Mouse (Mus musculus): Measurements from ENCODE around the gene Pxn.

The Pxn gene

DNA sequence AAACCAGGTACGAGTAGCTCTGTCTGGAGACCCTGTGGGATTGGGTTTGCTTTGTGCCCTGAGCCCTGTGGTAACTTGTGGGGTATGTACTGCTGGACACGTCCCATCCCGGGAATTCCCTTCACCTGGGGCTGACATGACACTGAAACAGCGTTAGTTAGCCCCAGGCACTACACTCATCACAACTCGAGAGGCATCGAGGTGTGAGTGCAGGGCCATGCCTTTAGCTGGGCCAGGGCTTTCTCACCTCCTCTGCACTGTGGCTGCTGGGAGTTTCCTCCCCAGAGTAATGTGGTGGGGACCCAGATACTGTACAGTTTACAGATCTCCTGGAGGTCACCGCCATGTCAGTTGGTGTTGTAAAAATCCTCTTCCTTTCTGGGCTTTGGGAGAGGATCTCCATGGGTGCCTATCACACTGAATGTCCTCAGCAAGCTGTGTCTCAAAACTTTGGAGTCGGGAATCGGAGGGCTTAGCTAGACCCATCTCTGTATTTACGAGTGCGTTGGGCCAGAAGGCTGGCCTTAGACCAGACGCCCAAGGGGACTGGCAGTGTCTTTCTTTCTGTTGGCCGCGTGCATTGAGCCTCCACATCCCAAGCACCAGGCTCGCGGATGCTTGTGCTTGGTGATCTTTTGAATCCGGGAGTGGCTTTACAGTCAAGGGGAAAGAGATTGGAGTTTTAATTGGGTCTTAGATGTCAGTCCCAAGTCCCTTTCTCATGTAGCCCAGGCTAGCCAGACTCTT is 20.2 kb downstream of the Pxn start:
- DNase-seq (ENCODE audit: low spot score in 2 of 2) = no peak

DNA sequence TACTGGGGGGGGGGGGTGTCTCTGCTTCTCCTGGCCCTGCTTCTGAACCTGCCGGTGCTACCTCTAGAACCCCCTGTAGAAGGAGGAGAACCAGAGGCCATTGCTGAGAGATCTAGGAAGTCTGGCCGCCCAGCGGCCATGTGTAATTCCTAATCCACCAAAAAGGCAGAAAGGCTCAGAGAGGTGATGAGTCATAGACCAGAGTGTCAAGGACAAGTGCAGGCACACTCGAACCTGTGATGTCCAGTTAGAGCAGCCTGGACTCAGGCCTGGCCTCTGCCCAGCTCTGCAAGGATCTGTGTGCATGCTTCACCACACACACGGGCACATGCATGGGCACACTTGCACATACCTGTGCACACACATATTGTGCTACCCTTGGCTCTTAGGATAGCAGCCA is 21.7 kb downstream of the Pxn start:
- DNase-seq (ENCODE audit: low spot score in 2 of 2) = no peak

- no peak for DNase-seq (ENCODE audit: low spot score in 2 of 2)
Measured at GRCm38 (mm10) chr5:115529364-115529741, 22.9 kb downstream of the Pxn start.

GRCm38 (mm10) chr5:115529742-115530446 is 23.4 kb downstream of the Pxn start:
- no peak for DNase-seq (ENCODE audit: low spot score in 2 of 2)

- DNase-seq (ENCODE audit: low spot score in 2 of 2) = no peak
Measured at GRCm38 (mm10) chr5:115530447-115530809, 24.0 kb downstream of the Pxn start.

DNA sequence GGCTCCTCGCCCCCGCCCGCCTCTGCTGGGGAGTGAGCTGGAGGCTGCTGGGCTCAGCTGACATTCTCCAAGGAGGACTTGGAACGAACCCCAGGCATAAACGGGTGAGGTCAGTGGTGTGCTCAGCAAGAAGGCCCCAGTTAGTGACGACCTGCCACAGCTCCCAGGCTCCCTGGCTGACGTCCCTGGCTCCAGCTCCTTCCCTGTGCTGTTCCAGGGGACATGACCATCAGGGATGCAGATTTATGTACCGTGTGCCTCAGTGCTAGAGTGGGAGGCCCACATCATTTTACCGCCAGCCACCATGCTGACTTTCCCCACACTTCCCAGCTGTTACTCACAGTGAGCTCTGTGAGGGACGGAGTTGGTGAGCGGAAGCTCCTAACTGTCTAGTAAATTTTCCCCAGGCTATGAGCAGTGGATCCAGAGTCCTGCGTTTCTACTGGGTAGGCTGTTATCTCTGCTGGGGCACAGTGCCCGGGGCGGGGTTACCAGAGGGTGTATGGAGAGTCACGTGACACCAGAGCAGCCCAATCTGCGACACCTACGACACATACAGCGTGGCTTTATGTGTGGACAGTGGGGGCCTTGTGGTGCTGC is 25.3 kb downstream of the Pxn start:
- DNase-seq (ENCODE audit: low spot score in 2 of 2) = no peak

- DNase-seq (ENCODE audit: low spot score in 2 of 2) = no peak
Measured at GRCm38 (mm10) chr5:115534290-115534731, 27.8 kb downstream of the Pxn start.

DNA sequence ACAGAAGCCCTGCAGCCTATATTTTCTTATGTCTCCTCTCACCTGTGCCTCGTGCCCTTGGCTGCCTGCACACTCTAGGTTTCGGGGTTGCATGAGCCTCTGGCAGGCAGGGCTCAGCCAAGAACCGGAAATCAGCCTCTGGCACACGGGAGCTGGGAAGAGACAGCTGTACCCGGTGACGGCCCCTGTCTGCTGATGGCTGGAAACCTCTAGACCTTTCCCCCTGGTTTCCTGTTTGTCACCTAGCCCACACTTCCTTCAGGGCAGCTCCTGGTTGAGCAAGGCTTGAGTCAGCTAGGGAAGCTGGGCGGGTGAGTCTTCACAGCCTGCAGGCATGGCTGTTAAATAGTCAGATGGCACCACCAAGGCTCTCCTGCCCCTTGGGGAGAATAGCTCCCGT is 28.4 kb downstream of the Pxn start:
- no peak for DNase-seq (ENCODE audit: low spot score in 2 of 2)

DNA sequence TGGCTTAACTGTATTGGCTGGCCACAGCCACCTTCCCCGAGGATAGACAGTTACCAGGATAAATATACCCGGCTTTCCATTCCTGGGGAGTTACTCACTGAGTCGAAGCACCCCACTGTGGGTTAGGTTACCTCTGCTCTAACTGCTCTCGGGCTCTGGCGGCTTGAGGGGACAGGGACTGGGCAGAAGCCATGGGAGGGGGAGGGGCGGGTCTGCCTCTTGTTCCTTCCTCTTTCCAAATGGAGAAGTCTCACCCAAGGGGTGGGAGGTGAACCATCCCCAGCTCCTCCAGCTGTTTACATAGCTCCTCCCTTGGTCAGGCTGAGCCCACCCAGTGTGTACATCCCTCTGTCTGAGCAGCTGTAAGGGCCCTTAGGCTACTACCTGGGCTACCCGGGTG is 29.2 kb downstream of the Pxn start:
- DNase-seq (ENCODE audit: low spot score in 2 of 2) = no peak

- DNase-seq (ENCODE audit: low spot score in 2 of 2) = no peak
Measured at GRCm38 (mm10) chr5:115538017-115538692, 31.7 kb downstream of the Pxn start.

DNA sequence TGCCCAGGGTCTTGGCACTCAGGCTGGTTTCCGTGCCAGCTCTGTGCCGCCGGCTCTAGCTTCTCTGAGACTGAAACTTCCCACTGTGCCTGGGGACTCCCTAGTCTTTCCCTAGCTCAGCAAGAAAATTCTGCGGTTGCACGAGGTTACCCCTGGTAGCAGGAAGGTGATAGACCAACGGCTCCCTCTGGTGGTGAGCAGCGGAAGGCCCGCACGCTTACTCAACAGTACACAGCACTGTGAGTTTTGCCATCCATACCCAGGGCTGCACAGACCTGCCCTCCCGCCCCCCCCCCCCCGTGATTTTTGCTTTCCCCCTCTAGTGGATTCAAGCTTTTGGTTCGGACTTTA is 32.2 kb downstream of the Pxn start:
- DNase-seq (ENCODE audit: low spot score in 2 of 2) = peak; percentile 81 to 92

DNA sequence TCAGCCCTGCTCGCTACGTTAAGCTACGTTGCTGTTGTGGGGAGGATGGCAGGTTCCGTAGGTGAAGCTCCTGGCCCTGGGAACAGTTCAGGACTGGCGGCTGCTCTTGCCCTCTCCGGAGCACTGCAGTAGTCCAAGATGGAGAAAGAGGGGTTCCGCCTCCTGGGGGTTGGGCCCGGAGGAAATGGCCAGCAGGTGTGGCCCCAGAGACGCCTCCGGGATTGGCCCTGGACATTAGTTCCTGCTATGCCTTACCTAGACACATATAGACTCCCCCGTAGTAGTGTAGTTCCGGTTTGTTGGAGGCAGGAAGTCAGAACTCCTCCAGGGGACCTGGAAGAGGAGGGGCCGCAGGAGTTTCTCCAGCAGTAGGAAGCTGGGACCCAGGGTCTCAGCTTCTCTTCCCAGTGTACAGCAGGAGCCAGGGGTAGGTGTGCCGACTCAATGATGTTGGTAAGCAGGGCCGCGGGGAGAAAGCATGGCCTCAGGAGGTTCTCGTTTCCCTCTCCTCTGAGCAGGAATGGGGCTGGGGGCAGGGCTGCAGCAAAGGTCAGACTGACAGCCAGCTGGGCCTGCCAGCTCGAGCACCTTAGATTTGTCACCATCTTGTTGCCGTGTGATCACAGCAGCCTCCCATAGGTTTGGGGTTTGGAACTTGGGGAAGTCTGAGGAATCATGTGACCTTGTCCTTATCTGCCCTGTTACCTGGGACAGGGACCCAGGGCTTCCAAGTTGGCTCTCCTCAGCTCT is 36.3 kb downstream of the Pxn start:
- DNase-seq (ENCODE audit: low spot score in 2 of 2) = no peak

GRCm38 (mm10) chr5:115543509-115544253 is 37.2 kb downstream of the Pxn start:
- peak in 1 of 2 experiments; percentile 51 for DNase-seq (ENCODE audit: low spot score in 2 of 2)

DNA sequence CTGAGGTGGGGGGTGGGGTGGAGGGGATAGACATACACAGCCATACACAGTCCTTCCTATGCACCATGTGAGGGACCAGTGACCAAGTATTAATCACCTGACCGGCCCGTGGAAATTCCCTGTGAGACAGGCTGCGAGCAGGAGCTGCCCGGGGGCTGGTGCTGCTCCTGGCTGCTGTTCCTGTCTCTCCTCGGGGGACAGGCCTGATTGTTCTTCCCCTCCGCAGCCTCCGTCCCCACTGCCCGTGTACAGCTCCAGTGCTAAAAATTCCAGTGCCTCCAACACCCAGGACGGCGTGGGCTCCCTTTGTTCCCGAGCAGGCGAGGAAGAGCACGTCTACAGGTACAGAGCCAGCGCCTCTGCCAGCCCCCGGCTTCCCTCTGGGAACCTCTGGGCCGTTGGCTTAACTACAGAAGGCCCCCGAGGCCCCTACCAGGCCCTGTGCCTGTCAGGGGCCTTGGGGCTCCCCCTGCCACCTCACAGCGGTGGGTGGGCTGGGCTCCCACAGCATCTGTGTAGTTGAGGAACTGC is 38.2 kb downstream of the Pxn start:
- DNase-seq (ENCODE audit: low spot score in 2 of 2) = no peak

DNA sequence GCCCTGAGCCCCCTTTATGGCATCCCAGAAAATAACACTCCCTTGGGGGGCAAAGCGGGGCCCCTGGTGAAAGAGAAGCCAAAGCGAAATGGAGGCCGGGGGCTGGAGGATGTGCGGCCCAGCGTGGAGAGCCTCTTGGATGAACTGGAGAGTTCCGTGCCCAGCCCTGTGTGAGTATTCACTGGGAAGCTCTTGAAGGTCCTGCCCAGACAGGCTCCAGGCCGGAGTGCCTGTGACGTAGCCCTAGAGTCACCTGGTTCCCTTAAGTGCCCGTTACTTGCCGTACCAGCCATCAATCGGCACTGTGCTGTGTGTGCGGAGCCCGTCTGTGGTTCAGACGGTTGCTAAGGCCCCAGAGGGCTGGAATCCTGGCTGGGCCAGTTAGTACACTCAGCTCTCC is 39.2 kb downstream of the Pxn start:
- DNase-seq (ENCODE audit: low spot score in 2 of 2) = no peak

DNA sequence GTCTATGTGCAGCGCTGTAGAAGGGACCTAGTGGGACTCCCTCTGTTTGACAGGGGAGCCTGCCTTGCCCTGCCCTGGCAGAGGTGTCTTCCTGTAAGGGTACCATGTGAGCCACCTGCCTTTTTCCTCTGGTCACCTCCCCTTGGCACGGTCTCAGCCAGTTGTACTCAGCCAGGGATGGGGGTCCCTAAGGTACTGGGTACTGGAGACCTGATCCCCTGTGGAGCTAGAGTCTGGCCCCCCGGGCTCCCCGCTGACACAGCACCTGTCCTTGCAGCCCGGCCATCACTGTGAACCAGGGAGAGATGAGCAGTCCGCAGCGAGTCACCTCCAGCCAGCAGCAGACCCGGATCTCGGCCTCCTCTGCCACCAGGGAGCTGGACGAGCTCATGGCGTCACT is 40.1 kb downstream of the Pxn start:
- DNase-seq (ENCODE audit: low spot score in 2 of 2) = no peak

GRCm38 (mm10) chr5:115547014-115547413 is 40.5 kb downstream of the Pxn start:
- DNase-seq (ENCODE audit: low spot score in 2 of 2) = no peak

- no peak for DNase-seq (ENCODE audit: low spot score in 2 of 2)
Measured at GRCm38 (mm10) chr5:115547421-115547820, 40.9 kb downstream of the Pxn start.

DNA sequence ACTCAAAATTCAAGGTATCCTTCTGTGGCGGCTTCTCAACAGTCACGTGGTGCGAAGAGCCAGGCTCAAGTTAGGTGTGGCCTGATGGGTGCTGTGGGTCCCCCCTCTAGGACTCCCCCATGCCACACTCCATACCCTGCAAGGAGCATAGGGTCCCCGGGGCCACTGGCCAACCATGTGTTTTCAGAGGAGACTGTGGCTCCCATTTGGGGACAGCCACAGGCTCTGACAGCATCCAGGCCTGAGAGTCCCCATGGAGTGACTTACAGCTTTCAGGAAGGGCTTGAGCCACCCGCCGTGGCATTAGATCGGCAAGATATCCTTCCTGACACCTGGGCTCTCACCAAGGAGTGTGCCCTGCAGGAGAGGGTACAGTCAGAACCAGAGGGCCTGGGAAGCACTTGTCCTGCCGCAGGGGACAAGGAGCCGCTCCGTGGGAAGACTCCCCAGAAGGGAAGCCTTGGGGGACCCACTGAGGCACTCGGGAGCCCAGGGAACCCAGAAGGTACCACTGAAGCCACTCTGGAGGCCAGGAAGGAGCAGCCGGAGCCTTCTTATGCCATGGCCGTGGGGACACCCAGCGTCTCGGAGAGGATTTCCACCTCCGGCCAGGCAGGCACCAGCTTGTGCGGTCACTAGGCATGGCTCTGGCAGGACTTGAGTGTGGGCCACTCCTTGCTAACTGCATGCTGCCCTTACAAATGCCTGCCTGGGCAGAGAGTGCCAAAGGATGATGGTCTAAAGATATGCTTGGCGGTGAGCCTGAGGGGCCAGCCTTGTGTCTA is 42.2 kb downstream of the Pxn start:
- no peak for DNase-seq (ENCODE audit: low spot score in 2 of 2)

GRCm38 (mm10) chr5:115550482-115551005 is 44.1 kb downstream of the Pxn start:
- no peak for DNase-seq (ENCODE audit: low spot score in 2 of 2)
